20 mouse cellular contexts compared by ENCODE assay signal in genomic region chr12:100544194-100544567, GRCm38 (mm10). TPM values are rescaled to one million over a fixed set of nuclear protein-coding genes. Genes with fewer than 3 reads are reported as not detected.
DNase-seq lines count a peak whose midpoint lies in the region; ATAC-seq lines count a peak whose summit lies in the region.
"Had no signal": no experiment of that assay in that cellular context is flagged by ENCODE, and none has a peak within 500 bp of the region (broad histone marks: within the 10 kb centered on the region; RNA-seq: fewer than 3 reads in every experiment).

No protein-coding gene starts in this region.

- ATAC-seq in lung, embryonic 15.5 days (ENCODE audit: borderline replicate concordance, extremely low read depth, low FRiP score, low TSS enrichment): no peak
- ATAC-seq: forebrain, embryonic 13.5 days; forebrain, postnatal 0 days had no signal

- WGBS in lung, embryonic 15.5 days: 84% methylated on average over 4 of the region's 4 CpGs

- H3K4me3 ChIP-seq in lung, embryonic 15.5 days: no peak overlapping the region
- H3K4me3 ChIP-seq: forebrain, embryonic 10.5 days; forebrain, embryonic 13.5 days; gastrocnemius, adult 2 months; hindbrain, embryonic 12.5 days; hindbrain, embryonic 15.5 days had no signal

- no peak overlapping the region for H3K9ac ChIP-seq in lung, embryonic 15.5 days
- H3K9ac ChIP-seq: forebrain, embryonic 13.5 days; forebrain, postnatal 0 days; hindbrain, embryonic 12.5 days; hindbrain, embryonic 15.5 days had no signal

- no peak for DNase-seq in lung, adult 18-20 months
- DNase-seq in thymus, postnatal 0 days (ENCODE audit: low spot score): peak; percentile 38
- no peak for DNase-seq in thymus, postnatal 10 days (ENCODE audit: low spot score in 2 of 2)
- peak; percentile 75 for DNase-seq in naive thymus-derived CD4-positive, alpha-beta T cell, adult 2 months (ENCODE audit: low read depth)
- no peak for DNase-seq in spleen, postnatal 10 days (ENCODE audit: low spot score in 2 of 2)
- DNase-seq: adrenal gland, postnatal 10 days; adrenal gland, postnatal 36 days; cerebellum, adult 18-20 months; cerebellum, adult 9-10 months; cerebellum, postnatal 14 days; forebrain, postnatal 0 days; gastrocnemius, adult 2 months; gastrocnemius, postnatal 14 days; heart, adult 11 months had no signal

- no peaks in the 10 kb centered on the region for H3K36me3 ChIP-seq in lung, embryonic 15.5 days
- H3K36me3 ChIP-seq: forebrain, embryonic 10.5 days; hindbrain, embryonic 12.5 days; hindbrain, embryonic 15.5 days had no signal

- H3K9me3 ChIP-seq in lung, embryonic 15.5 days: no peaks in the 10 kb centered on the region
- H3K9me3 ChIP-seq: forebrain, embryonic 10.5 days; forebrain, embryonic 13.5 days; hindbrain, embryonic 12.5 days; hindbrain, embryonic 15.5 days had no signal

- peak overlapping the region; percentile 22 for H3K27ac ChIP-seq in lung, embryonic 15.5 days
- H3K27ac ChIP-seq: forebrain, embryonic 10.5 days; forebrain, embryonic 13.5 days; gastrocnemius, adult 2 months; hindbrain, embryonic 12.5 days; hindbrain, embryonic 15.5 days had no signal

- no peak overlapping the region for H3K4me2 ChIP-seq in lung, embryonic 15.5 days
- H3K4me2 ChIP-seq: forebrain, embryonic 13.5 days; heart, embryonic 11.5 days; hindbrain, embryonic 12.5 days; hindbrain, embryonic 15.5 days had no signal

- no peaks in the 10 kb centered on the region for H3K27me3 ChIP-seq in lung, embryonic 15.5 days
- H3K27me3 ChIP-seq: forebrain, embryonic 13.5 days; hindbrain, embryonic 12.5 days; hindbrain, embryonic 15.5 days had no signal

- H3K4me1 ChIP-seq in lung, embryonic 15.5 days: peaks cover 11% of the 10 kb centered on the region; the same call in 1 of the 2 replicates
- H3K4me1 ChIP-seq: forebrain, embryonic 13.5 days; hindbrain, embryonic 12.5 days; hindbrain, embryonic 15.5 days had no signal

RNA-seq across cellular contexts. Expression of gene Ttc7b, which starts 23.6 kb away (rescaled TPM):
- polyA plus RNA-seq in lung, embryonic 15.5 days (2015; fragmentation: Nextera tagmentation; extraction: Ambion mirVana): 4.6 and 5.2 TPM in 2 replicates
- 5.3 and 7.3 TPM in 2 replicates for polyA plus RNA-seq in thymus, postnatal 0 days (2015; fragmentation: Nextera tagmentation; extraction: Ambion mirVana)

Comparison
In these comparisons a context has a peak if more than half of its experiments do, and no peak if none do; other contexts are left out.
1. DNase-seq: peak in thymus, postnatal 0 days (single experiment) and naive thymus-derived CD4-positive, alpha-beta T cell, adult 2 months (single experiment); none in lung, adult 18-20 months (0 of 2), thymus, postnatal 10 days (0 of 2) and spleen, postnatal 10 days (0 of 2).